Mouse (Mus musculus) C2C12 (cell line): ENCODE measurements around the gene Lipi. TPM values are rescaled to one million over a fixed set of nuclear protein-coding genes. Genes with fewer than 3 reads are reported as not detected.

ENCODE experiments used
- H3K27me3 ChIP-seq: one replicate; pipeline ENCODE4 v1.6.1; 2011; ENCODE audit not compliant: control insufficient read depth, insufficient read depth, insufficient read length
- H3K36me3 ChIP-seq: one replicate; pipeline ENCODE4 v1.6.1; 2011; ENCODE audit not compliant: control insufficient read depth, insufficient read depth
- H3K4me3 ChIP-seq: one replicate; pipeline ENCODE4 v1.5.1; 2011; ENCODE audit warnings: mild to moderate bottlenecking, control low read depth; ENCODE audit not compliant: poor library complexity, insufficient read depth, severe bottlenecking
- H3K79me2 ChIP-seq: one replicate; pipeline ENCODE4 v1.6.1; 2011; ENCODE audit not compliant: control insufficient read depth, insufficient read depth
- H3K79me3 ChIP-seq: one replicate; pipeline ENCODE4 v1.6.1; 2011; ENCODE audit warnings: low read depth, control low read depth
- H3ac ChIP-seq: one replicate; pipeline ENCODE3; 2011; ENCODE audit warnings: low read depth; ENCODE audit not compliant: control insufficient read depth, insufficient read length
- CEBPB ChIP-seq: IDR thresholded peaks from one replicate; pipeline ENCODE4 v1.6.1; 2011; ENCODE audit warnings: low read depth, mild to moderate bottlenecking, control low read depth, moderate library complexity
- CTCF ChIP-seq: IDR thresholded peaks from one replicate; pipeline ENCODE4 v1.5.1; 2011; ENCODE audit not compliant: control insufficient read depth, insufficient read depth, insufficient read length
- FOSL1 ChIP-seq: IDR thresholded peaks from one replicate; pipeline ENCODE4 v1.8.0; 2011; ENCODE audit warnings: mild to moderate bottlenecking, low read length; ENCODE audit not compliant: poor library complexity, insufficient read depth, severe bottlenecking
- MAX ChIP-seq: IDR thresholded peaks from one replicate; pipeline ENCODE4 v1.6.1; 2011; ENCODE audit warnings: mild to moderate bottlenecking, control low read depth
- MYOD1 ChIP-seq: IDR thresholded peaks from one replicate; pipeline ENCODE4 v1.6.1; 2011; ENCODE audit warnings: low read depth; ENCODE audit not compliant: control insufficient read depth, insufficient read length
- MYOG ChIP-seq: IDR thresholded peaks from one replicate; pipeline ENCODE4 v1.6.1; 2011; ENCODE audit not compliant: control insufficient read depth, insufficient read length; ENCODE audit errors: extremely low read depth
- USF1 ChIP-seq: IDR thresholded peaks from one replicate; pipeline ENCODE4 v1.6.1; 2011; ENCODE audit warnings: low read depth, mild to moderate bottlenecking, control low read depth, moderate library complexity
- polyA plus RNA-seq: library from polyadenylated mRNA; unstranded; fragments of >200 nt; fragmentation: generic; extraction: Trizol; gene quantifications from one replicate; pipeline ENCODE4 v1.2.1, GENCODE M21; 2012; ENCODE audit warnings: missing spikeins

Gene Lipi
- polyA plus RNA-seq, 1 experiment, result not detected

- no peaks in the 10 kb centered on the region for H3K79me2 ChIP-seq
- TF ChIP-seq USF1 (no peak), CTCF (no peak), MYOD1 (no peak), MYOG (no peak), FOSL1 (no peak), MAX (no peak), CEBPB (no peak)
- H3K4me3 ChIP-seq, result peak overlapping the region; percentile 11
- H3K27me3 ChIP-seq, result no peaks in the 10 kb centered on the region
- no peaks in the 10 kb centered on the region for H3K79me3 ChIP-seq
- no peaks in the 10 kb centered on the region for H3K36me3 ChIP-seq
- H3ac ChIP-seq, result no peak overlapping the region
These were observed 7.8 kb upstream of the Lipi start for GRCm38 (mm10) chr16:75593501-75594183.

DNA sequence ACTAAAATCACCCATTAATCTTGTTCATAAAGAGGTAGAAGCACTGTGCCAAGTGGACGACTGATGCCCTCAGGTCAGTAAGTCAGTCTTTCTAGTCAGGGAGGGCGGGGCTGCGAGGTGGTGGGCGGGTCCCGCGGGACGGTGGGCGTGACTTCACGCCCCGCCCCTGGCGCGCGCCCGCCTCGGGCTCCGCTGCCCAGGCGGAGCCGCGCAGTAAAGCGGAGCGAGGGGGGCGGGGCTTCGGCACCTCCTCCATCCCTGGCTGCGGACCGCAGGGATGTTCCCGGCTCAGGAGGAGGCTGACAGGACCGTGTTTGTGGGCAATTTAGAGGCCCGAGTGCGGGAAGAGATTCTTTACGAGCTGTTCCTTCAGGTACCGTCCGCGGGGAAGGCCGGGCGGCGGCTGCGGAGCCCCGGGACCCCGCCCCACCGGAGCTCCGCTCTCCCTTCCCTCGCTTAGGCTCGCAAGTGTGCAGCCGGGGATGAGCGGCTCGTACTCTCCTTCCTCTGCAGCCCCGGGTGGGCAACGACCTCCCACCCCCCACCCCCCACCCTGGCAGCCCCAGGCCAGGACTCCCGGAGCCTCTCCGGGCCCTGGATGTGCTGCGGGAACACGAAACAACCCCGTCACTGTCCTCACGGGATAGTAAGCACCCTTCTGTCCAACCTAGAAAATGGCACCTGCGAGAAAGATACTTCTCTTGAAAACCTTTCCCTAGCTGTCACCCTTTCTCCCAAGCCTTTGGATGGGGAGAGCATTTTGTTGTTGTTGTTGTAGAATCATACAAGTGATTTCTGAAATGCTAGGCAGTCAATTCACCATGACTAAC lies 7.0 kb upstream of the Lipi start, which contains the start of gene Rbm11:
Rbm11 (plus strand) TSS at position 174 of the 830 bp plus-strand sequence.
- TF ChIP-seq MYOG (no peak), FOSL1 (no peak), MAX (no peak), USF1 (no peak), CEBPB (no peak), CTCF (no peak), MYOD1 (no peak)
- Histone ChIP-seq H3K27me3 (no peaks in the 10 kb centered on the region), H3K79me2 (no peaks in the 10 kb centered on the region)

GRCm38 (mm10) chr16:75586466-75586865 lies 605 bp upstream of the Lipi start:
- H3K27me3 ChIP-seq, result no peaks in the 10 kb centered on the region
- no peaks in the 10 kb centered on the region for H3K36me3 ChIP-seq
- no peaks in the 10 kb centered on the region for H3K79me3 ChIP-seq
- no peaks in the 10 kb centered on the region for H3K79me2 ChIP-seq
- TF ChIP-seq CEBPB (no peak), MYOD1 (no peak), MYOG (no peak), FOSL1 (no peak), CTCF (no peak), USF1 (no peak), MAX (no peak)
- H3K4me3 ChIP-seq, result no peak overlapping the region
- H3ac ChIP-seq, result no peak overlapping the region

More for the DNA sequence above, 7.0 kb upstream of the Lipi start, which contains the start of gene Rbm11:
- peak within 1 kb of the TSS; percentile 43 for H3ac ChIP-seq
- no peaks in the 10 kb centered on the region for H3K79me3 ChIP-seq
- H3K4me3 ChIP-seq, result peak within 1 kb of the TSS; percentile 31
- H3K36me3 ChIP-seq, result no peaks in the 10 kb centered on the region

- no peak overlapping the region for H3K4me3 ChIP-seq
- H3K79me3 ChIP-seq, result no peaks in the 10 kb centered on the region
- H3K79me2 ChIP-seq, result no peaks in the 10 kb centered on the region
- H3K36me3 ChIP-seq, result no peaks in the 10 kb centered on the region
- no peaks in the 10 kb centered on the region for H3K27me3 ChIP-seq
- TF ChIP-seq MYOG, result no peak
- no peak for TF ChIP-seq FOSL1
- no peak for TF ChIP-seq USF1
- no peak for TF ChIP-seq MAX
- TF ChIP-seq CTCF, result no peak
- TF ChIP-seq CEBPB, result no peak
- no peak for TF ChIP-seq MYOD1
- no peak overlapping the region for H3ac ChIP-seq
These were observed 3.6 kb downstream of the Lipi start for GRCm38 (mm10) chr16:75582279-75582678.

GRCm38 (mm10) chr16:75562910-75563309 lies 23.0 kb downstream of the Lipi start:
- Histone ChIP-seq H3K79me3 (no peaks in the 10 kb centered on the region), H3ac (no peak overlapping the region), H3K79me2 (no peaks in the 10 kb centered on the region), H3K27me3 (no peaks in the 10 kb centered on the region), H3K36me3 (no peaks in the 10 kb centered on the region), H3K4me3 (no peak overlapping the region)
- TF ChIP-seq USF1, result no peak
- TF ChIP-seq MYOG, result no peak
- no peak for TF ChIP-seq CEBPB
- TF ChIP-seq CTCF, result no peak
- no peak for TF ChIP-seq FOSL1
- no peak for TF ChIP-seq MAX
- TF ChIP-seq MYOD1, result no peak
